Mouse (Mus musculus): ENCODE measurements around the gene Slc5a5.
A peak's percentile ranks its signal among the peaks of the same experiment; 100 is the strongest.

Slc5a5 gene

GRCm38 (mm10) chr8:70879500-70879899, 13.1 kb downstream of the Slc5a5 start:
- no peak for DNase-seq (ENCODE audit: low spot score in 2 of 2)

- no peak for DNase-seq (ENCODE audit: low spot score in 2 of 2)
These were observed 14.4 kb downstream of the Slc5a5 start for GRCm38 (mm10) chr8:70878178-70878577.

- no peak for DNase-seq (ENCODE audit: low spot score in 2 of 2)
These were observed 16.2 kb downstream of the Slc5a5 start for GRCm38 (mm10) chr8:70876382-70876781.

GRCm38 (mm10) chr8:70874441-70874840, 18.1 kb downstream of the Slc5a5 start:
- DNase-seq (ENCODE audit: low spot score in 2 of 2): no peak

GRCm38 (mm10) chr8:70873364-70873985, 19.1 kb downstream of the Slc5a5 start, which contains the start of gene Ccdc124:
TSS of gene Ccdc124 (minus strand) at chr8:70873935.
- DNase-seq (ENCODE audit: low spot score in 2 of 2): peak; percentile 88 to 97

DNA sequence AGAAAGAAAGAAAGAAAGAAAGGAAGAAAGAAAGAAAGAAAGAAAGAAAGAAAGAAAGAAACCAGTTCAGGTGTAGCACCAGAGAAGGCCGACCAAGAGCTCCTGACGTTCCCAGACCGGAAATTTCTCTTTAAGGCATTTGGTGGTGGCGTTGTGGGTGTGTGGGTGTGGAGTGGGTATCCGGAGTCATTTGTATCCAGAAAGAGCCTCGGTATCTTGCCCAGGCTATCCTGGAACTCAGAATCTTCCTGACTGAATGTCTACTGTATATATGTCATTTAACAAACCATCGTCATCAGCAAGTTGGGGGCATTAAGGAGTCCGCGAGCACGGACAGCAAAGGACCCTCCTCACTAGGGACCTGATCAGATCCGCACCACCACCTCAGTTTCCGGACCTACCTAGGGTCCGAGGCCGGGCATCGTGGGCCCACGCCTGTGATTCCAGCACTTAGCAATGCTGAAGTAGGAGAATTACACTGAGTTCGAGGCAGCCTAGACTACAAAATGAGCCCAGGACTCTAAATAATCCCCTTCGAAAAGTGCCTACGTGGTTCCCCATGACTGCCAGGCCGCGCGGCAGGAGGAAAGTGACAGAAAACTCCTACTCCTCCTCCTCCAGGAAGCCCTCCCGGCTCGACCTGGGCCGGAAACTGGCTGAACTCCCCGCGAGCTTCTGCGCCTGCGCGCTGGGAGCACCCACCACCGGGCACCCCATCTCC, 19.8 kb downstream of the Slc5a5 start:
- DNase-seq (ENCODE audit: low spot score in 2 of 2): no peak

GRCm38 (mm10) chr8:70871195-70871807, 21.3 kb downstream of the Slc5a5 start:
- no peak for DNase-seq (ENCODE audit: low spot score in 2 of 2)

DNA sequence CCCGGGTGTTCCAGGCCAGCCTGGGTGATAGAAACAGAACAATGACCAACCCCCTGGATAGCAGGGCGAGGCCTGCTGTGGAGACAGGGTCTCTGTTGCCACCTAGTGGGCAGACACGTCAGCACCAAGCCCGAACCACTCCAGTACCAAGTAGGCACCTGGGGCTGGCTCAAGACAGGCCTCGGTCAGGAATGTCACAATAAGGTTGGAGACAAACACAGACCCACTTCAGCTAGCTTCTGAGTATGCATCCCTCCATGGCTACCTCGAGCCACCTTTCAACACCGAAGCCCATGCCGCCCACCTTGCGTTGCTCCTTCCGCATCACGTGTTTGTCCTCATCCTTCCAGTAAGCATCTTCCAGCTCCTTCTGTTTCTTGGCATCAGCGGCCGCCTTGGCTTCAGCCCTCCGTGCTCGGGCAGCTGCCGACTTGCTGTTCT, 22.9 kb downstream of the Slc5a5 start:
- peak in 1 of 2 experiments; percentile 82 for DNase-seq (ENCODE audit: low spot score in 2 of 2)

- no peak for DNase-seq (ENCODE audit: low spot score in 2 of 2)
These were observed 23.4 kb downstream of the Slc5a5 start for GRCm38 (mm10) chr8:70869199-70869571.

- no peak for DNase-seq (ENCODE audit: low spot score in 2 of 2)
These were observed 23.9 kb downstream of the Slc5a5 start for GRCm38 (mm10) chr8:70868559-70869198.

DNA sequence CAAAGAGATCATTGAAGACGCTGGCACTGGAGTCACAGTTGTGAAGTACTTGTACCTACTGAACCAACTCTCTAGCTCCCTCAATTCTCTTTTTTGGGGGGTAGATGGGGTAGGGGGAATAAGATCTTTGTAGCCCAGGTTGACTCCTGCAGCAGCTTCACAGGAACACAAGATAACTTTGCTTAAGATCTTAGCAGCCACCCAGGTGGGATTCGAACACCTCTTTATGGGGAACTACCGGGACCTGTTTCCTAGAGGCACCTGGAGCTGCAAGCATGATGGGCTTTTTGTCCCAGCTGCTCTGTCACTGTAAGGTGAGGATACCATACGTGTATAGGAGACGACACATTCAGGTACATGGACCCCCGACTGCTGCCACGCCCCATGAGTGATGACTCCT, 26.0 kb downstream of the Slc5a5 start:
- DNase-seq (ENCODE audit: low spot score in 2 of 2): no peak

DNA sequence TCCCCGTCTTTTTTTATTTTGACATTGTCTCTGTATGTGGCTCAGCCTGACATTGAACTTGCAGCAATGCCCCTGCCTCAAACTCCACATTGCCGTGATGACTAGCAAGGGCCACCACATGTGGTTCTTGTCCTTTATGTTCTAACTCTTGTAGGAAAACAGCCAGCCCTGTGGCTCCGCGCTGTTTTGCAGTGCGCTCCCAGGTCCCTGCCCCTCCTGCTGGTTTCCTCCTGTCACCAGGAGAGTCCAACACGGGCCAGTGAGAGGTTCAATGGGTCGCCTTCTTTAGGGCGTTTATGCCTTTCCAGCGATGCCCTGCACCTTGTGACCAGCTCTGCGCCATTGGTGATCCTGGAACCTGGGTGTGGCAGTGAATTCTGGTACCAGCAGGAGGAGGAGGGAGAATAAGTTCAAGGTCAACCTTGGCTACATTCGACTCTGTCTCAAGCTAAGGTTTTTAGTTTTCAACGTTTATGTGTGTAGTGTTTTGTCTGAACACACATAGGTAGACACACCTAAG, 26.5 kb downstream of the Slc5a5 start:
- no peak for DNase-seq (ENCODE audit: low spot score in 2 of 2)

- peak; percentile 98 to 99 for DNase-seq (ENCODE audit: low spot score in 2 of 2)
These were observed 27.1 kb downstream of the Slc5a5 start for GRCm38 (mm10) chr8:70865350-70866000.

DNA sequence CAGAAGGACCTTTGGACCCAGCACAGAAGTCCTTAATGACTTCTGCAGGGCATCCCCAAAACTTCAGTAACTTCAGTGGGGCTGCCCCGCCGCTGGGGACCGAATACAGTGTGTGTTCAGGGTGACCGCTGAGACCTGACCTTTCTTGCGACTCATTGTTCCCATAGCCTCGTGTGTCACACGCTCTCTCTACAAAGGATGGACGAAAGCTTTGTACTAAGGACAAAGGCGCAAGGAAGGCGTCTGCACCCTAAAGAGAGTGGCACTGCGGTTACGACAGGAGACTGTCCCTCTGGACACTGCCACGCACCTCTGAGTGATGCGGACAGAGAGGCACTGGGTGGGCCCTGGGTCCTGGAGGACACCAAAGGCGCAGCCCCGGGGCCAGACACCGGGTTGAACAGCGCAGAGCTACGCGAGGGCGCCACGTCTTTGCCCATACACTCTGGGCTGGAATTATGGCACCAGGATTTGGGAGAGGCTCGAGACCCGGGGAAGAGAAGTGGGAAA, 27.8 kb downstream of the Slc5a5 start:
- no peak for DNase-seq (ENCODE audit: low spot score in 2 of 2)

DNA sequence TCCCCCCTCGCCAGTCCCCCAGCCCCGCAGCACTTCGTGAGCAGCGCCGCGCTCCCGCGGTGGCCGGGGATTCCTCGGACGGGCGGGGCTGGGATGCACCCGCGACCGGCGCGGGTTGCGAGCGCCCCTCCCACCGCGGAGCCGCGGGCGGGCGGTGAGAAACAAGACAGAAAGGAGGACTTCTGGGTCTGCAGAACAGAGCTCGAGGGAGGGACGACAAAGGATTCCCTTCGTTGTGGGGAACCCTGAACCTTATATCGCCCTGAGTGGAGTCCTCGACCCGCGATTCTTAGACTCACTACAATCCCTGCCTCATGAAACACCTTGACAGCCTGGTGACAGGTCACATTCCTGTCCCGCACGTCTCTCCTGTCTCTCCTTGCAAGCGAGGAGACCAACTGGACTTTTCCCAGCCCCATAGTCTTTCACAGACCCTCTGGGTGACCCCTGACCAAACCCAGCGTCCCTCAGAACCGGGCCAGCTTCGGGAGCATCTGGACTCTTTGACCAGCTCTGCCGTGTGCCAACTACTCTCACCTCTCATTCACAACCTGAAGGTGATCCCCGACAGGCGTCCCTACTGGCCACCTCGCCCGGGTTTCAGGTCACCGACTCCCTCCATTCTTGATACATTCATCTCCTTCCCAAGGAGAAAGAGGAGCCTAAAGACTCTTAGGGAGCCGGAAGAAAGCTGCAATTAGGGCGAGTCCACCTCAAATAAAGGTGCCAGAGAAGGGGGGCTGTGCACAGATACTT, 28.4 kb downstream of the Slc5a5 start:
- DNase-seq (ENCODE audit: low spot score in 2 of 2): no peak

DNA sequence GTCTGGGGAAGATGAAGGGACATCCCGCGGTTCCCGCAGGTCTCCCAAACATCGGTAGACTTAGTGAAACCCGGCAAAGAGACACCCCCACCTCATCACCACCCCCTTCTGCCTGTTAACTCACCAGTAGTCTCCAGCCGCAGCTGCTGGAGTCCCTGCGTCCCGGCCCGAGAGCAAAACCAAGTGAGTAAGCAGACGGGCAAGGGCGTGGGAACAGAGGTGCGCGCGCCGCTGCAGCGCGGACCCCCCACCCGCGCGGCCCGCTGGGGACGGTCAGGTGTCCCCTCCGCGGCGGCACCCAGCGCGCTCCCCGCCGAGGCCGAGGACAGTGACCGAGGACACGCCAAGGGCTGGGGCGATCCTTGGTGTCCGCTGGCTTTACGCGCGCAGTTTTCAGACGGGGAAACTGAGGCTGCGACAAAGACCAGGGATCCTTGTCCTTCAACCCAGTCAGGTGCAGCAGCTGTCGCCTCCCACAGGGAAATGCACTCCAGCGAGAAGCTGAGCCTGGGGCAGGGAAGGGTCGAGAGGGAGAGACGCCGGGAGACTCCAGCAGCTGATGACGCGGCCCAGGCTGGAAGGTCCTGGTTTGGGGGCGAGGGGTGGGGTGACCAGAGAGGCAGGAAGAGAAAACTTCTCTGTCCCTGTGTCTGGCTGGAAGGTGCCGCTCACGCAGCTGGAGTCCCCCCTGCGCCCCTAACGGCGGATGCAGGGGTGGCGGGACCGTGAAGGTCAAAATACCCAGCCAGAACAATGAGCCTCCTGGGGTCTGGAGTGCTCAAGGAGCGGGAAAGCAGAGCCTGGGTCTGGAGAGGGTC, 29.5 kb downstream of the Slc5a5 start, which contains the start of gene Kcnn1:
Gene Kcnn1 (minus strand): TSS at position 435 of the 818 bp plus-strand sequence.
- DNase-seq (ENCODE audit: low spot score in 2 of 2): no peak

DNA sequence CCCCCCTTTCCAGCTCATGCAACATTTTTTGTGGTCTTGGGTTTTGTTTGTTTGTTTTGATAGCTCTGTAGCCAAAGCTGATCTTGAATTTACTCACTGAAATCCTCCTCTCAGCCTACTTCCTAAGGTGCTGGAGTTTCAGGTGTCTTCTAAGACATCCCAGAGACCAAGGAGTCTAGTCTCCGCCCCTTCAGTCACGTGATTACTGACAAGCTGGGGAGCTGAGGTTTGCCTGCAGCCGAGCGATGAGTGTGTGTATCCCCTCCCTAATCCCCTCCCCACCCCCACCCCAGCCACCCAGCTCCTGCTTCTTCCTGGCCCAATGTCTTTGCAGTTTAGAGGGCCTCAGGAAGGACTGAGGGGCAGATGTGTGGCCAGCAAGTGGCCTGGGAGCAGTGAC, 35.0 kb downstream of the Slc5a5 start:
- DNase-seq (ENCODE audit: low spot score in 2 of 2): no peak

DNA sequence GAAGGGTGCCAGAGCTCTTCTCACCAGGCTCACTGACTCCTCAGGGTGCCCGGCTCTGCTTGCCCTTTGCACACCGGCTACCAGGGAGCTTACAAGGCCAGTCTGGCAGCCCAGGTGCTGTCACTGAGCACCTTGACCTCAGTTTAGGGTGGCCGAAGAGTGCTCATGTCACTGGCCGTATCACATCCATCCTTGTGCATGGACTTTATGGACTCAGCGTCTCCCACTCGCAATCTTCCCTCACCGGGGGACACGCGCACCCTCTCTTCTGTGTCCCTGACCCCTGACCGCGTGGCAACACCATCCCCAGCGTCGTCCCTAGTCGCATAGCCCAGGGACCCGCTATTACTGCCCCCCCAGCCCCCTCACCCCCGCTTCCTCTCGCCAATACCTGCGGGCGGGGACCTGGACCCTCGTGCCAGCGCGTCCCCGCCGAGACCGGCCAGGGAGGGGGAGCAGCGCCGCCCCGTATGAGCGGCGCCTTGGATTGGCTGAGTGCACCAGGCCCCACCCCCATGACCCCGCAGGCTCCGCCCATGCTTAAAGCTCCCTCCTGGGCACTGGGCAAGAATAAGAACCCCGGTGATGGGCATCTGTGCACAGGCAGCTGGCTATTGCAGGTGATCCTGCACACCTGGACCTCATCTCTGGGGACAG, 35.9 kb downstream of the Slc5a5 start:
- DNase-seq (ENCODE audit: low spot score in 2 of 2): peak in 1 of 2 experiments; percentile 76

GRCm38 (mm10) chr8:70856028-70856427, 36.5 kb downstream of the Slc5a5 start:
- DNase-seq (ENCODE audit: low spot score in 2 of 2): no peak

All from left cerebral cortex, adult 9 months (tissue).